Mouse (Mus musculus) neural tube, embryonic 10.5 days (tissue): ENCODE measurements around the gene Adprhl2.

ENCODE experiments used
- DNase-seq: peaks from one replicate; pipeline ENCODE4 v3.0.0-alpha.2; 2017; ENCODE audit warnings: low spot score; ENCODE audit errors: extremely low spot score

Gene Adprhl2

DNA sequence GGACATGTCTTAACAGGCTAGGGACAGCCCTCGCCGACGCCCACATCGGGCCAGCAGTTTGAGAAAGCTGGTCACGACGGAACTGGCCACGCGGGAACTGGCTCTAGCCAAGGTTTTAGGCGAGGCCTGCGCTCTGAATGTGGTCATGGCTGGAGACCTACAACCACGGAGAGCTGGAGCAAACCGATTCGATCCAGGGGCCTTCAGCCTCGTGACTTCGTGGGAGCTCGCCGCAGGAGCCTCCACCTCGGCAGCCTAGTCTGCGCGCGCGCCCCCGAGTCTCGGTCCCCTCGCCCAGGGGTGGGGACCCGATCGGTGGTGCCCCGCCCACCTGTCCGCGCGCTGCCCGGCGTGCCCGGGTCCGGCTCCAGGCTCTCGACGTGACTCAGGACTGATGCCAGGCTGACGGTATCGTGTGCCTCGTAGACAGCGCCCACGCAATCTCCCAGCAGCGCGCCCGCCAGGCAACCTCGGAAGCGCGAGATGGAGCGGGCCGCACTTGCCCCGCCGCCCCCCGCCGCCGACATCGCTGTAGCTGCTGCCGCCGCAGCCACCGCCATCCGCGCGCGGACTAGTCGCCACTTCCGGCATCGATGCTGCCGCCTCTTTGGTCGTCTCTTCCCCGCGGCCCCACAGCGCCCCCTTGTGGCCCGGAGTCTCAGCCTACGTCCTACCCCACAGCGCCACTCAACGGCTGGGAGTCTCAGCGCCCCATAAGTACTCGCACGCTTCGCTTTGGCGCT, at the start of gene Adprhl2:
TSS of gene Adprhl2 (minus strand) at position 593 of the 743 bp plus-strand sequence.
- DNase-seq = peak; percentile 100

DNA sequence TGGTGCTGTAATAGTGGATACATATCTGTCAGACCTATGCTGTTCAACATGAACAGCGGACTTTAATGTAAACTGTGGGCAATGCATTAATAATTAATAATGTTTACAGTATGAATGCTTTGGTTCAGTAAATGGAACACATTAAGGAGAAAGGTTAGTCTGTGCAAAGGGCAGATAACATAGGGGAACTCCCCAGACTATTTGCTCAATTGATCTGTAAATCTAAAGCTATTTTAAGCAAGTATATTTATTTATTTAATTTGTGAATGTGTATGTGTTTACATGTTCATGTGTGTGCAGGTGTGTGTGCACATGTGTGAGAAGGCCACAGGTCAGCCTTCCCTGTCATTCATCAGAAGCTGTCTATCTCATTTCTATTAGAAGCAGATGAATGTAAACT, 38.6 kb upstream of the Adprhl2 start:
- DNase-seq = no peak

DNA sequence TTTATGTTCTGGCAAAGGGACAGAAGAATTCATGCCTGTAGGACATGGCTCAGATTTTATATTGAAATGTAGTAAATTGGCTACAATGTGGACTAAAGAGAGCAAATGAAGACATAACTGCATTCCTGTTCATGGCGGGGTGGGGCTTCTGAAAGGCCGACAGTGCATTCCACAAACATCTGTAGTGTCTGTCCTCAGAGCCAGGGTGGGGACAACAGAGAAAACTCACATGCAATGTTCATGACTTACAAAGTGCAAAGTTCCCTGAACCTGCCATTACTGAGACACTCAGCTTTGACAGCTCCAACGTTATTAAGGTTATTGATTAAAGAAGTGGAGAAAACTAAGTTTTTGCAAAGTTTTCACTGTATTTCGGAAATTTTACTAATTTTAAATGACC, 21.9 kb upstream of the Adprhl2 start:
- DNase-seq = no peak

GRCm38 (mm10) chr4:126339461-126339860, 18.0 kb upstream of the Adprhl2 start:
- DNase-seq = no peak

DNA sequence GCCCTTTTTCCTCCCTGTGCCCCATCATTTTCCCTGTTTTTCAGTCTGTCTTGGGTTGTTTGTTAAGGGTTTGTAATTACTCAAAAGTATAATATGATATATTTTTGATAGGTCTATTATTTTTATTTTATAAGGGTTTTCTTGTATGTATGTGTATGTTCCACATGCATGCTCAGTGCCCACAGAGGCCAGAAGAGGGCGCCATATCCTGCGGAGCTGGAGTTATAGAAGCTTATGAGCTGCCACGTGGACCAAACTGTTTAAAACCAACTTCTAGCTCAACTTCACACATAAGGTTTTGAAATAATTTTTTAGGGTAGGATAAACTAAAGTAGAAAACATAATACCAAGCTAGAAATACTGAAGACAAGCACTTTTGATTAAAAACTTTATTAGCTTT, 10.9 kb upstream of the Adprhl2 start:
- DNase-seq = no peak

DNA sequence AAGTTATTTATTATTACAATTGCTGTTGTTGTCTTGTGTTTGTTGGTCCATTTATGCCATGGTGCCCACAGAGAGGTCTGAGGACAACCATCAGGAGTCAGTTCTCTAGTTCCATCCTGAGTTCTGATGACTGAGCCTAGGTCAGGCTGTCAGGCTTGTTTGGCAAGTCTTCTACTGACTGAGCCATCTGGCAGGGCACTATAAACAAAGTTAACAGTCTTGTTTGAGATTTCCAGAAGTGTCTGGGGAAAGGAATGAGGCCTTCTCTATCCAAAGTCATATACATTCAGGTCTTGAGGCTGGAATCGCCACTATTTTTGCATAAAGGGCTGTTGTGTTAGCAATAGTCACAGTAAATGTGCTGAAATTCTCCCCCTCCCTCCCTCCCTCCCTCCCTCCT, 10.2 kb upstream of the Adprhl2 start:
- DNase-seq = no peak

DNA sequence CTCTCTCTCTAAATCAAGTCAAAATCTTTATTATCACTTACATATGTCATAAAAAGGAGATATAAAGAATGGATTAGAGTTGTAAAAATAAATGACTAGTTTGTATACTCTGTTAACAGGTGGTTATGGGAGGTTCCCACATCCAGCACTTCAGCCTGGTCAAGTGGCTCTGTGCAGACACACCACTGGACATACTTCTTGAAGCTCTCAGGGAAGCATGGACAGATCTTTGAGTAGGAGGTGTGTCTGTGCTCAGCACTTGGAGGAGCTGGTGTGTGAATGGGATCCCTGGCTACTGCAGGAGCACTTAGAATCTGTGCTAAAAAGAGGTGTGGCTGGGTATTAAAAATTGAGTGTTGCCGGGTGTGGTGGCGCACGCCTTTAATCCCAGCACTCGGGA, 8.8 kb upstream of the Adprhl2 start:
- DNase-seq = peak; percentile 6

GRCm38 (mm10) chr4:126326036-126326435, 4.5 kb upstream of the Adprhl2 start:
- DNase-seq = no peak

GRCm38 (mm10) chr4:126325281-126325861, 3.9 kb upstream of the Adprhl2 start, which contains the start of gene Tekt2:
TSS of gene Tekt2 (minus strand) at chr4:126325688.
- no peak for DNase-seq

GRCm38 (mm10) chr4:126324861-126325260, 3.4 kb upstream of the Adprhl2 start:
- DNase-seq = no peak

GRCm38 (mm10) chr4:126322646-126323045, 1.1 kb upstream of the Adprhl2 start:
- DNase-seq = no peak

DNA sequence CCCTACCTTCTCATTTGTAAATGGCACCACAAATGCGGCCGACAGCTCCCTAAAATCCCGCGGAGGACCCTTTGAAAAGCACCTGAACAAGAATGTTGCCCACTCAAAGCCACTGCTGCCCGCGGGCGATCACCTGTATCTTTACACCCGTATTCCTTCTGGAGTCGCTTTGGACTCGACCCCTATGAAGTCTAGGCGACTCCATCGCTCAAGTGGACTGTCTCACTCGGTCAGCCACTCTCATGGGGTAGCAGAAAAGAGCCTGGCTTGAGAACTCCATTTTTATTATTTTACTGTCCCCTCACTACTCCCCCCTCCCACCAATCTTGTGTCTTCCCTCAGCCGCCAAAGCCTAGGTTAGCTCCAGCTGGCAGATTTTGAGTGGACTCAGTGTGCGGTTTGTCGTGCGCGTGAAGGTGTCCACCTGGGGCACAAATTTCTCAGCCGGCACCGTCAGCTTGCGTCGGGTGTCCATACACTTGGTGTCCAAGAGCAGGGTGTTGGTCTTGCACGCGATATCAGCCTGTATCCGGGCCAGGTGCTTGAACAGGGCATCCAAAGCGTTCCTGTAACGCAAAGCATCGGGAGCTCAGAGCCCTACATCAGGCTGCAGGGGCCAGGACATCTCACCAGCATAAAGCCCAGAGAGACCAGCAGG, 480 bp upstream of the Adprhl2 start:
- no peak for DNase-seq

DNA sequence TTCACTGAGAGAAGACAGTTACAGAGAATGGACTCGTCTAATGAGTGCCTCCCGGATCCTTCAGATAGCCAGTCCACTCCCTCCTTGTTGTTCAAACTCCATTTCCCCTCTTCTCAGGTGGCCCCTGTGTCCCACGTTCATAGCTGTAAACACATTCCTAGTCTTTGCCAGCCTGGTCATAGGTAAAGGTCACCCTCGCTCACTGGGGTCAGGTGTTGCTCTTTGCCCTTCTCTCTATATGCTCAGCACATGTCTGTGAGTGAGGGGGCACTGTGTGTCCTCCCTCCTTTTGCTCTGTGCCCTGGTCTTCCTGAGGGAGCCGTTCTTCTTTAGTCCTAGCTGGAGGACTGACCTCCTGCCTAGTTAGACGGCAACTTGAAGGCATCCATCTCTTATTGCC, 1.7 kb downstream of the Adprhl2 start:
- DNase-seq = no peak

DNA sequence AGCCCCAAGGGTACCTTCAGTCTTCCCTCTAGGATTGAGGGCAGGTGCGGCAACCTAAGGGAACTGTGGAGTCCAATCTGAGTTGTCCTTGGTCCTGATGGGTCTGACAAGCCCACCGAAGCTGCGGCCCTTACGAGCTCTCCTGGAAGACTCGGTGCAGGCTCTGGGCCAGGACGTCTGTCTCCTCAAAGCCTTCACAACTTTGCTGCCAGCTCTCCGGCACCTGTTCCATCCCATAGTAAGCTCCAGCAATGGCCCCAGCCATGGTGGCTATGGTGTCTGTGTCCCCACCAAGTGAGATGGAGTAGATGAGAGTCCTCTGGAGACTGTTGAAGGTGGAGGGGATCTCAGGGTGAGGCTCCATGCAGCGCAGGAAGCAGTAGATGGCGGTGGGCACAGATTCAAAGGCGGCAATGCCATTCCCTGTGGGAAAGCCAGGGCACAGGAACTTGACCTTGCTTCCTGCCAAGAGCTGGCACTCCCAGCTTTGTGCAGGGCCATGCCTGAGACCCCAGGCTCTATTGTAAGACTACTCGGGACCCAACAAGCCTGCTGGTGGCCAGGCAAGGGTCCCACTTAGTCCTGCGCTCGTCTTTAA, 5.0 kb downstream of the Adprhl2 start:
- DNase-seq = no peak

GRCm38 (mm10) chr4:126315931-126316330, 5.6 kb downstream of the Adprhl2 start:
- DNase-seq = no peak

DNA sequence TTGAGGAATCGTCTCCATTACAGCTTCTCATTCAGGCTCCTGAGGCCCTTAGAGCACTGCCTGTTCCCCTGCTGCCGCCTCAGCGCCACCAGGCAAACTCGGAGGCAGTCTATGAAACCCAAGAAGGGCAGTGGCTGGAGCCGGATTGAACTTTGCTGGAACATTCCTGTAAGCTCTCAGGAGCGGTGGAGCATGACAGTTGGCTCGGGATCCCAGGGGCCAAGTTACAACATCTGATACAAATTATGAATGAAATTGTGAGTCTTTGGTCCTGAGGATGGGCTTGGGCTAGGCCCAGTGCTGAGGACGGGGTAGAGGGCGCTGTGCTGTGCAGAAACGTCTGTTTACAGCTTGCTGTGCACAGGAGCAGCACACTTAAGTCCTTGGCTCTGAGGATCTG, 7.1 kb downstream of the Adprhl2 start:
- DNase-seq = no peak

DNA sequence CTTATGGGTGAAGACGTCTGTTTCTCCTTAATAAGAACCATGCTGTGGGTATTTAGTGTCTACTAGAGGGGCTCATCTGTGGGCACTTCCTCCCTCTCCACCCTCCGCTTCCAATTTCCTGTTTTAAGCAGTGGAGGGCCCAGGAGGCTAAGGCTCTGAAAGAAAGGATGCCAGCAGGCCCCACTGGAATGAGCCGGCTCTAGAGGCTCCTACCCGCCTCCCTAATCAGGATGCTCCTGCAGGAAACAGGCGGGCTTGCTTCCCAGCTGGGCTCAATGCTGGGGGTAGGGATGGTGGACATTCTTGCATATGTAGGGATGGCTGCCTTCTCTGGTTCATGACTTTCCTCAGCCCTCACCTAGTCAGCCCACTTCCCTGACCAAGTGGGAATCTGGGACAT, 8.3 kb downstream of the Adprhl2 start:
- no peak for DNase-seq

DNA sequence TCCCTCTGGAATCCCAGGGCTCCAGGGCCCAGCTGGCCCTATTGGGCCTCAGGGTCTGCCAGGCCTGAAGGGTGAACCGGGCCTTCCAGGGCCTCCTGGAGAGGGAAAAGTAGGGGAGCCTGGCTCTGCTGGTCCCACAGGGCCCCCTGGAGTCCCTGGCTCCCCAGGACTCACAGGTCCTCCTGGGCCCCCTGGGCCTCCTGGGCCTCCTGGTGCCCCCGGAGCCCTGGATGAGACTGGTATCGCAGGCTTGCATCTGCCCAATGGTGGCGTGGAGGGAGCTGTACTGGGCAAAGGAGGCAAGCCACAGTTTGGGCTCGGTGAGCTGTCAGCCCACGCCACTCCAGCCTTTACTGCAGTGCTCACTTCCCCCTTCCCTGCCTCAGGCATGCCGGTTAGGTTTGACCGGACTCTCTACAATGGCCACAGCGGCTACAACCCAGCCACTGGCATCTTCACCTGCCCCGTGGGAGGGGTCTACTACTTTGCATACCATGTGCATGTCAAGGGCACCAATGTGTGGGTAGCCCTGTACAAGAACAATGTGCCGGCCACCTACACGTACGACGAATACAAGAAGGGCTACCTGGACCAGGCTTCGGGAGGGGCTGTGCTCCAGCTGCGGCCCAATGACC, 9.8 kb downstream of the Adprhl2 start:
- no peak for DNase-seq

DNA sequence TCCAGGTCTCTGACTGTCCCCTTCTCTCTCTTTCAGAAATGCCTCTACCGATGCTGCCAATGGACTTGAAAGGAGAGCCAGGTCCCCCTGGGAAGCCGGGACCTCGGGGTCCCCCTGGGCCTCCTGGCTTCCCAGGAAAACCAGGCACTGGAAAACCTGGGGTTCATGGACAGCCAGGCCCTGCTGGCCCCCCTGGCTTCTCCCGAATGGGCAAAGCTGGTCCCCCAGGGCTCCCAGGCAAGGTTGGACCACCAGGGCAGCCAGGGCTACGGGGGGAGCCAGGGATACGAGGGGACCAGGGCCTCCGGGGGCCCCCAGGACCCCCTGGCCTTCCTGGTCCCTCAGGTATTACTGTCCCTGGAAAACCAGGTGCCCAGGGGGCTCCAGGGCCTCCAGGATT, 11.2 kb downstream of the Adprhl2 start:
- DNase-seq = no peak

DNA sequence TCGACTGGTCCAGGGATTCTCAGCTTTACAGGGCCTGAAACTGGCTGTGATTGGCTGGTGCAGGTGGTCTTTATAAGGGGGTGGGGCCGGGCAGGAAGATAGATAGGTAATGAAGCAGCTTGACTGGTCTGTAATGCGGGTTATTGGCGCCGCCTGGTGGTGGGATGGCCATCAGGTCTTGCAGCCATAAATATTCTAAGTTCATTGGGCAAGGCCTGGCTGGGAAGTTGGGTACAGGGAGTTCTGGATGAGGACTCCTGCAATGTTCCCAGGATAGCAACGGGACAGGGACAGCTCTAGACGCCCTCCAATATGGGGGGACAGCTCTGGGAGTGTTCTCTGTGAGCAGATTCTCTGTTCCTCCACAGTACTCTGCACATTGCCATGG, 11.6 kb downstream of the Adprhl2 start:
- peak; percentile 97 for DNase-seq

DNA sequence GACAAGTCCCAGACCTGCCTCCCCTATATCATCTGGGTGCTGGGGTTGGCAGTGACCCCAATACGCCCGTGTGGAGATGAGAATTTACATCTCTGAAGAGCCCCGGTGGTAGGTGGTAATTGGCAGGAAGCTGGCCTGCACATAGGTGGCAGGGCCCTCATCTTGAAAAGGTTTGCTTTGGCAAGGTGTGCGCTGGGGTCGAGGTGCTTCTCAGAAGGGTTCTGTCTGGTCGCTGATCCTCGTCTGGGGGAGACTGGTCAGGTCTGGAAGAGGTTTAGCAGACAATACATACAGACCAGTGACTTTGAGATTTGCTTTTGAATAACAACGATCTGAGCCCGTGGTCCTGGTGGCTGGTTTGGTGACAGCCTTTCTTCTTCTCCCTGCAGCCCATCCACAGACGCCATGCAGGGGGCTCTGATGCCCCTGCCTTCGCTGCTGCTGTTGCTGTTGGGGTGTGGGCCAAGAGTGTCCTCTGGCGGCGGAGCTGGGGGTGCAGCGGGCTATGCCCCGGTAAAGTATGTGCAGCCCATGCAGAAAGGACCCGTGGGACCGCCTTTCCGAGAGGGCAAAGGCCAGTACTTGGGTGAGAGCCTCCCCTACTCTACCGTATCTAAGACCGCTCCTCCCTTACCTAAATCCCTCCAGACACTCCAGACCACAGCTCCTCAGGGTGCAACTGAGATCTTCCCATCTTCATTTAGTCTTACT, 12.1 kb downstream of the Adprhl2 start:
- no peak for DNase-seq
